Mouse (Mus musculus) mouse trophoblast stem cell (cell line): ENCODE results near the gene Pimreg.

Experiments used
- in situ Hi-C, 2 experiments: fragments of 300-500 bp; cut with MseI, MboI; formaldehyde crosslinking; loops; 2 replicates in 1 of 2; 3 replicates in 1 of 2; pipeline ENCODE4 v1.15.1; 2025

Pimreg gene

GRCm38 (mm10) chr11:72064414-72064813 is 22.6 kb downstream of the Pimreg start:
- in situ Hi-C loops, result no loop called here

GRCm38 (mm10) chr11:72065103-72065502 is 23.3 kb downstream of the Pimreg start:
- in situ Hi-C loops, result no loop called here

DNA sequence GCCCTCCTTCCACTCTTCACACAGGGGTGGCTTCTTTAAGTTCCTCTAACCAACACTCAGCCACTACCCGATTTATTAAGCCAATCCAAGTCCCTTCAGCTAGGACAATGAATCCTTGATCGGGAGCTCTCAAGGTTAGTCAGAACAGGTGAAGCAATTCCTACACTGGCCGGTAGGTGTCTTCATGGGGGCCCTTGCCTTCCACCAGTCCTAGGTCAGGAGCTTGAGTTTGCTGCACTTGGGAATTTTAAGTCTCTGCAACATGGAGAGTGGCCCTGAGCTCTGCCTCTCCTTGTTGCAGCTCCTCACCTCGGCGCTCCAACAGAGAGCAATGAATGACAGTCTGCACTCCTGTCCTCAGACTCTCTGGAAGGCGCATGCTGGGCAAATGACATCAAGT is 24.5 kb downstream of the Pimreg start:
- in situ Hi-C loops, result no loop called here

- in situ Hi-C loops, result no loop called here
Observed at GRCm38 (mm10) chr11:72067326-72067725, 25.5 kb downstream of the Pimreg start.

GRCm38 (mm10) chr11:72068026-72068425 is 26.2 kb downstream of the Pimreg start:
- in situ Hi-C loops, result no loop called here

GRCm38 (mm10) chr11:72070733-72071132 is 28.9 kb downstream of the Pimreg start:
- in situ Hi-C loops, result no loop called here

GRCm38 (mm10) chr11:72072331-72072905 is 30.6 kb downstream of the Pimreg start:
- in situ Hi-C loops, result no loop called here

GRCm38 (mm10) chr11:72074230-72074629 is 32.4 kb downstream of the Pimreg start:
- in situ Hi-C loops, result no loop called here

DNA sequence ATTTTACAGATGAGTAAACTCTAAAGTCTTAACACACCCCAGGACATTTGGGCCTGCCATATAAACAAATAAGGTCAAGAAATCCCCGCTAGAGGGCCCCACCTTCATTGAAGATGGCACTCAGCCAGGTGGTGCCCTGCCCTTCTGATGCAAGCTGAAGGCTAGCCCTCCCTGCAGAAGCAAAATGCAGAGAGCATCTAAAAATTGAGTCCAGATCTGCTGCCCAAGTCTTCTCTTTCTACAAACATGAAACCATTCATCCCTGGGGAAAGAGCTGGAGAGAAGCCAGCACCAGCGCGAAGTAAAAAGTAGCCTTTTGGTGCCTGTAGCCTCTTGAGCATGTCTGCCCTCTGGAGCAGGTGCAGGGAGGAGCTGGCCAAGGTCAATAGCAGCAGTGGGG is 36.2 kb downstream of the Pimreg start:
- in situ Hi-C loops, result no loop called here

- in situ Hi-C loops, result no loop called here
Observed at GRCm38 (mm10) chr11:72078647-72079046, 36.8 kb downstream of the Pimreg start.

DNA sequence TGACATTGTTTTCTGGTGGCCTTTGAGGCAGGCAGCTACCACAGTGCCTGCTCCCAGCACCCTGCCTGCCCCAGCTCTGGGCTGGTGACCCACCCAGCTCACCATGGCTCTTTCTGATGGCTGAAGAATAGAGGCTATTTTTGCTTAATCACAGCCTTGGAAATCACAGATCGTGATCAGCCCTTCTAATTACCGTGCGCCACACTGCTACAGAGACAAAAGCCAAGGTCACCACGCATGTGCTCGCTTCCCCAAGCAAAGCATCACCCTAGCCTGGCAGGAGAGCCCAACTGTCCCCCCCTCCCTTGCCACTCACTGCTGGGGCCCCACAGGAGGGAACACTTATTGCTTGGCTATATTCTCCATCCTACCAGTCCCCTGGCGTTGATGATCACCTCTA is 38.6 kb downstream of the Pimreg start:
- in situ Hi-C loops, result no loop called here

GRCm38 (mm10) chr11:72082601-72083000 is 40.8 kb downstream of the Pimreg start:
- in situ Hi-C loops, result no loop called here

- in situ Hi-C loops, result no loop called here
Observed at GRCm38 (mm10) chr11:72084337-72084736, 42.5 kb downstream of the Pimreg start.

- in situ Hi-C loops, result no loop called here
Observed at GRCm38 (mm10) chr11:72086251-72087046, 44.6 kb downstream of the Pimreg start.

DNA sequence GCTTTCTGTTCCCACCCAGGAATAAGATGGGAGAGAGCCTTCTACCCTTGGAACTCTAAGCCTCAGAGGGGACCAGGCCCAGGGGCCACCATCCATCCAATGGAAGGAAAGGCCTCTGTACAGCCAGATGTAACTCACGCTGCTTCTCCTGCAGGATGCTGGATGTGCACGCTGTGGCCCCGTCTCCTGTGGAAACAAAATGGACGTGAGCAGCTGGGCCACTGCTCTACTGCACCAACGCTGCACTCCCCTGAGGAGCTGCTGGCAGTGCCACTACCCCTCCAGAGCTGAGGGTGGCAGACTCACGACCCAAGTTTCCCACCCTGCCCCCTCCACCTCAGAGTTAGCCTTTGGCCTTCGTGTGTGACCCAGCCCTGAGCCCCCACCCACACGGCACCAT is 50.6 kb downstream of the Pimreg start:
- in situ Hi-C loops, result no loop called here

DNA sequence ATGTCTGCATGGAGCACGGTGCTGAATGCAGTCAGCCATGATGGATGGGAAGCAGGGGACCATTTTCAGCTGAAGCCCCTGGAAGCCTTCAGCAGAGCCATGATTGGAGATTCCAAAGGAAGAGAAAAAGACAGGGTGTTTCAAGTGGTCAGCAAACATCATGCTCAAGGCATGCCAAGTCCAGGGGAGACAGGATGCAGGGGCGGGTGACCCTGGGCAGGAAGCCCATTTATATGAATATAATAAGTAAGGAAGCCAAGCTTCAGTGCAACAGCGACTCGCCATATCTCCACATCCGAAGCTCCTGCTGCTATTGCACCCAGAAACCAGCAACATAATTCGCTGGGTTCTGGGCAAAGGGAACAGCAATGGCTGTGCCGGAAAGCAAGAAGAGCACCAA is 52.6 kb downstream of the Pimreg start:
- in situ Hi-C loops, result no loop called here

- in situ Hi-C loops, result no loop called here
Observed at GRCm38 (mm10) chr11:72095994-72096393, 54.2 kb downstream of the Pimreg start.
